Comparison of ENCODE assay signal across 10 mouse cellular contexts in genomic region chrX:57521117-57522095, GRCm38 (mm10). TPM values are rescaled to one million over a fixed set of nuclear protein-coding genes. Genes with fewer than 3 reads are reported as not detected.
DNase-seq lines count a peak whose midpoint lies in the region; ATAC-seq lines count a peak whose summit lies in the region.
"Had no signal": no experiment of that assay in that cellular context is flagged by ENCODE, and none has a peak within 500 bp of the region (broad histone marks: within the 10 kb centered on the region; RNA-seq: fewer than 3 reads in every experiment).

No protein-coding gene starts in this region.

- H3K4me1 ChIP-seq in heart, embryonic 13.5 days, result no peaks in the 10 kb centered on the region
- no peaks in the 10 kb centered on the region for H3K4me1 ChIP-seq in forebrain, embryonic 14.5 days (ENCODE audit: control insufficient read depth, insufficient read depth, low read length)
- H3K4me1 ChIP-seq in midbrain, embryonic 10.5 days, result no peaks in the 10 kb centered on the region

- H3K36me3 ChIP-seq in heart, embryonic 13.5 days, result no peaks in the 10 kb centered on the region
- no peaks in the 10 kb centered on the region for H3K36me3 ChIP-seq in forebrain, embryonic 14.5 days (ENCODE audit: control insufficient read depth, insufficient read depth, low read length)
- H3K36me3 ChIP-seq in midbrain, embryonic 10.5 days, result no peaks in the 10 kb centered on the region

- H3K27me3 ChIP-seq in heart, embryonic 13.5 days (replicated peaks), result peaks cover 15% of the 10 kb centered on the region; the same call in 1 of the 2 replicates
- no peaks in the 10 kb centered on the region for H3K27me3 ChIP-seq in forebrain, embryonic 14.5 days (replicated peaks; ENCODE audit: control insufficient read depth, insufficient read depth, low read length)
- 0 out of 2 replicates have a peak, but pooled peaks cover 7% of the 10 kb centered on the region for H3K27me3 ChIP-seq in midbrain, embryonic 10.5 days (ENCODE audit: low read depth, poor library complexity, severe bottlenecking)

- no peak overlapping the region for H3K9ac ChIP-seq in heart, embryonic 13.5 days
- peak overlapping the region; percentile 29 for H3K9ac ChIP-seq in forebrain, embryonic 14.5 days (ENCODE audit: low read length)

- DNase-seq in heart, adult 11 months, result no peak
- DNase-seq in ES-CJ7 (ENCODE audit: low read depth, low spot score), result peak; percentile 40
- peak; percentile 28 for DNase-seq in forebrain, embryonic 14.5 days (ENCODE audit: low spot score)
- DNase-seq in midbrain, embryonic 10.5 days (ENCODE audit: low spot score), result peak; percentile 27
- DNase-seq in gastrocnemius, adult 8-10 months (ENCODE audit: low spot score in 2 of 2), result no peak
- no peak for DNase-seq in spleen, postnatal 36 days (ENCODE audit: low spot score in 2 of 2)
- no peak for DNase-seq in thymus, postnatal 14 days

- H3K9me3 ChIP-seq in heart, embryonic 13.5 days, result no peaks in the 10 kb centered on the region
- H3K9me3 ChIP-seq in forebrain, embryonic 14.5 days (replicated peaks; ENCODE audit: control insufficient read depth, low read length), result no peaks in the 10 kb centered on the region
- H3K9me3 ChIP-seq in midbrain, embryonic 10.5 days (replicated peaks), result no peaks in the 10 kb centered on the region

- H3K4me2 ChIP-seq in heart, embryonic 13.5 days, result peak overlapping the region; percentile 49
- peak overlapping the region; percentile 47 for H3K4me2 ChIP-seq in forebrain, embryonic 14.5 days (ENCODE audit: low read length)

- ATAC-seq in heart, embryonic 13.5 days (ENCODE audit: extremely low read depth, insufficient number of reproducible peaks, low FRiP score, low TSS enrichment), result no peak
- peak; percentile 66; the same call in 1 of the 2 replicates for ATAC-seq in forebrain, embryonic 14.5 days

- H3K4me3 ChIP-seq in heart, embryonic 13.5 days, result 0 out of 2 replicates have a peak overlapping the region, but pooled peaks have one; percentile 8
- H3K4me3 ChIP-seq in forebrain, embryonic 14.5 days (ENCODE audit: low read depth, low read length), result peak overlapping the region; percentile 16
- H3K4me3 ChIP-seq in midbrain, embryonic 10.5 days, result peak overlapping the region; percentile 36

- no peak overlapping the region for H3K27ac ChIP-seq in heart, embryonic 13.5 days (replicated peaks)
- H3K27ac ChIP-seq in forebrain, embryonic 14.5 days (ENCODE audit: low read depth, low read length), result no peak overlapping the region
- no peak overlapping the region for H3K27ac ChIP-seq in midbrain, embryonic 10.5 days (replicated peaks)

- WGBS in heart, embryonic 13.5 days, result 41% methylated on average over 28 of the region's 28 CpGs
- WGBS in forebrain, embryonic 14.5 days, result 37% methylated on average over 28 of the region's 28 CpGs
- WGBS in midbrain, embryonic 10.5 days, result 38% methylated on average over 28 of the region's 28 CpGs

RNA-seq across cellular contexts. Expression of gene Gpr101, which starts 17.8 kb away (rescaled TPM):
- polyA plus RNA-seq in heart, embryonic 13.5 days (2015; fragmentation: Nextera tagmentation; extraction: Ambion mirVana), result not detected in 2 replicates
- polyA plus RNA-seq in forebrain, embryonic 14.5 days (2014; fragmentation: Nextera tagmentation; extraction: Ambion mirVana), result 0.22 and 0.27 TPM in 2 replicates
- not detected in 2 replicates for polyA plus RNA-seq in midbrain, embryonic 10.5 days (2016; fragmentation: Nextera tagmentation; extraction: Ambion mirVana)
- not detected for total RNA-seq in gastrocnemius, adult 8-10 months (2022)
- total RNA-seq: heart, adult 8-10 months; liver, adult 2 months had no signal
- polyA plus RNA-seq: liver, adult 2 months had no signal

Comparison
In these comparisons a context has a peak if more than half of its experiments do, and no peak if none do; other contexts are left out.
1. DNase-seq: peak in ES-CJ7 (single experiment), forebrain, embryonic 14.5 days (single experiment) and midbrain, embryonic 10.5 days (single experiment); none in heart, adult 11 months (single experiment), gastrocnemius, adult 8-10 months (0 of 2), spleen, postnatal 36 days (0 of 2) and thymus, postnatal 14 days (single experiment).
2. Peak in every context shown above with its lines, with median percentiles within 50 percentile points of each other: H3K4me3 ChIP-seq.